Mouse (Mus musculus) adrenal gland, adult 18-20 months (tissue): ENCODE data around the gene Aanat. TPM values are rescaled to one million over a fixed set of nuclear protein-coding genes. Genes with fewer than 3 reads are reported as not detected.
A peak's percentile ranks its signal among the peaks of the same experiment; 100 is the strongest.
"Not testable (repeated sequence)": the region's sequence is repeated elsewhere in the genome, so short reads cannot be mapped to it uniquely, and the experiment has no call there.

ENCODE experiments used
- DNase-seq, 2 experiments: peaks; one replicate each; pipeline ENCODE4 v3.0.0; 2021 to 2022; ENCODE audit warnings: low spot score in 2 of 2
- total RNA-seq, 2 experiments: library from RNA; stranded (reverse); gene quantifications; 1 replicate in 1 of 2; 2 replicates in 1 of 2; pipeline ENCODE4 v1.2.3; 2021

Gene Aanat
- total RNA-seq, 2 experiments from 2014 or later, result not detected

DNA sequence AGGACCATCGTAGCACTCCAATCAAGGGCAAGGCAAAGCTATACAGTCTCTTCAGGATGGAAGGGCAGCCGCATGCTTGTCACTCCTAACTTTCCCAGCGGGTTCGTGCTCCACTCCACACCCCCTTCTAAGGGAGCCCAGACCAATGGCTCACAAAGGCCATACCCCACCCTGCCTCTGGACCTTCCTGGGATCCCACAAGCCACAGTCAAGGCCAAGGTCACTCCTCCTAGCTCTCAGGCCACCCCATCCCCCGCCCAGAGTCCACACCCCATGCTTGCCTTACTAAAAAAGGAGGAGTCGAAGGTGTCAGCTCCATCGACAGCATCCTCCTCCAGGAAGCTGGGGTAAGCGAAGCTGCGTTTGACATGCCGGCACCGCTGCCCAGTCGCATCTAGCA is 17.9 kb downstream of the Aanat start:
- DNase-seq, result no peak

DNA sequence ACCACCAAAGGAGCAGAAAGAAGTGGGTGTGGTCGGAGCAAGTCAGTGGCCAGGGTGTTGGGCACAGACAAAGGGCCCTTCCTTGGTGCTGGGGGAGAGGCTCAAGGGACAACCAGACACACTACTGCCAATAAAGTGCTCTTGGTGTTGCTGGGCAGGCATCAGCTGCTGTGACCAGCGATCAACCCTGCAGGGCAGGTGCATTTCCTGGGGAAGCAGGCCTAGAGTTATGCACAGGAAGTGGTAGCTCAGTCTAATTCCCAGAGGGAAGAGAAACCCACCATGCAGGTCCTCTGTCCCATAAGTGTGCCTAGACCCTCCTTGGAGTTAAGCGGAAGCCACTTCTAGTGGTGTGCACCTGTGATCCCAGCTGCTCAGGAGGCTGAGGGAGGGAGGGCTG is 21.5 kb downstream of the Aanat start:
- DNase-seq, result no peak

DNA sequence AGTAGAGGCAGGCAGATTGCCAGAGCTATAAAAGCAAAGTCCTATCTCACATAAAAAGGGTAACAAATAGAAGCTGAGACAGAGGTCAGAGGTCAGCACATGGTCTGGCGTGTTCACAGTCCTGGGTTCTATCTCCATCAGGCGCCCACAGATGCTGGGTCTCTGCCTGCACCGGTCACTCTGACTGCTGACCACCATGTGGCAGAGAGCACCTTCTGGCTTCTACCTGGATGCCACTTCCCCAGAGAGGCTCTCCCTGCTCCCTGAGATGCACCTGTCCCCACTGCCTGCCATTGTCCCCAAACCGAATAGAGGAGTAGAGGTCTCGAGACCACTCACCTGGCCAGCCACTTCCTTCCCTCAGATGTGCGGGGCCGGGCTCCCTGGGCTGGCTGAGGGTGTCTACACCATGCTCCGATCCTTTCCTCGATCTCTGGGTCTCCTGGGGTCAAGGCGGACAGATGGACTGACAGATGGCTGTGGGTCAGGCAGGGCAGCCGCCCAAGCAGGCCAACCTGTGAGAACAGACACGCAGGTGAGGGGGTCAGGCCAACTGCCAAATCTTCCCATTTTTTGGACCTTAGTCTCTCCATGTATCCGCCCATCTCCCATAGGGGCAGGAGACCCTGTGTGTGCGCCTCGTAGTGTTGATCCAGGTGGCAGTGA is 23.9 kb downstream of the Aanat start:
- no peak for DNase-seq

DNA sequence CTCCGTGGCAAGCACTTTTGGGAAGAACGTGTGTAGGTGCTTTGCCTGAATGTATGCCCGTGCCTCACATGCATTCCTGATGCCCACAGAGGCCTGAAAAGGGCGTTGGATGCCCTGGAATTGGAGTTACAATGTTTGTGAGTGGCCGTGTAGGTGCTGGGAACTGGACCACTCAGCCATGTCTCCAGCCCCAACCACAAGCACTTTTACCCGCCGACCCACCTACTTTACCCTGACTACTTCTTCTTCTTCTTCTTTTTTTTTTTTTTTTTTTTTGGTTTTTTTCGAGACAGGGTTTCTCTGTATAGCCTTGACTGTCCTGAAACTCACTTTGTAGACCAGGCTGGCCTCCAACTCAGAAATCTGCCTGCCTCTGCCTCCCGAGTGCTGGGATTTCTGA is 24.9 kb downstream of the Aanat start:
- DNase-seq, result not testable (repeated sequence)

DNA sequence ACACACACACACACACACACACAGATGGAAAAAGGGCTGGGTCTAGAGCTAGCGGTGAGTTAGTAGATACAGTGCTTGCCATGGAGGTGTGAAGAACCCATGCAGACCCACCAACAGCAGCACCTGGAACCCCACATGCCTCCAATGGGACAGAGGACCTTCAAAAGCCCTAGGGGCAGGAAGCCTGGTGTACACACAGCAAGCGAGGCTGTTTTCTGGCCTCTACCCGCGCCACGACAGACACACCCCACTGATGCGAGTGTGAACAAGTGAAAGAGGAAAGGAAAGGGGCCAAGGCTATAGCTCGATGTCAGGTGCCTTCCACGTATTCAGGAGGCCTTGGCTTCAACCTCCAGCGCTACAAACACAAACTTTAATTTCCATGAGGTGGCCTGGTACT is 25.7 kb downstream of the Aanat start:
- DNase-seq, result no peak

DNA sequence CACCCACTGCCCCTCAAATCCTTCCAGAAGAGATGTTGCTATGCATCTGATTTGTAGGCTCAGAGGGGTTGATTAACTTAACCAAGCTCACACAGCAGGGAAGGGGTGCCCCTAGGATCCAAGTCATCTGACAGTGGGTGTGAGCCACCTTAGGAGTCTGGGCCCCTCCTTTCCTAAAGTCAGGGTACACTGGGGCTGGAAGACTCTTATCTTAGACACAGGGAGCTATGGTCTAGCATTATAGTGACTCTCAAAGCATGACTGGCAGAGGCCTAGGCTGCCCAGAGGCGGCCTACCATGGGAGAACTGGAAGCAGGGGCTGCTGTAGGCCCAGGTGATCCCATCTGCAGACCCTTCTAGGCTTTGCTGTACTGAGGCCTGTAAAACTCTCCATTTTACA is 26.3 kb downstream of the Aanat start:
- no peak for DNase-seq

DNA sequence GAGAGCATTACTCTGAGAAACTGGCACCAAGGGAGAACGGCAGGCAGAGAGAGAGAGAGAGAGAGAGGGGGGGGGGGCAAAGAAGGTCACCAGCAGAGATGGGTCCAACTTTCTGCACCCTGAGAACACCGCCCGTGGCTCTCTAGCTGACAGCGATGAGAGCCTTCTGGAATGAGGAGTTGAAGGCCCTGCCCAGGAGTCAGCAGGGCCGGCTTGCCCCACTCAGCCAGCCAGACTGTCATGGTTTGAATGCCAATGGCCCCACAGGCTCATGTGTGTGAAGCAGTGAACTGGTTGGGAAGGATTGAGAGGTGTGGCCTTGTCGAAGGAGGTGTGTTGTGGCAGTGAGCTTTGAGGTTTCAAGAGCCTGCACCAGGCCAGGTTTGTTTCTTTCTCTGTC is 27.0 kb downstream of the Aanat start:
- no peak for DNase-seq

DNA sequence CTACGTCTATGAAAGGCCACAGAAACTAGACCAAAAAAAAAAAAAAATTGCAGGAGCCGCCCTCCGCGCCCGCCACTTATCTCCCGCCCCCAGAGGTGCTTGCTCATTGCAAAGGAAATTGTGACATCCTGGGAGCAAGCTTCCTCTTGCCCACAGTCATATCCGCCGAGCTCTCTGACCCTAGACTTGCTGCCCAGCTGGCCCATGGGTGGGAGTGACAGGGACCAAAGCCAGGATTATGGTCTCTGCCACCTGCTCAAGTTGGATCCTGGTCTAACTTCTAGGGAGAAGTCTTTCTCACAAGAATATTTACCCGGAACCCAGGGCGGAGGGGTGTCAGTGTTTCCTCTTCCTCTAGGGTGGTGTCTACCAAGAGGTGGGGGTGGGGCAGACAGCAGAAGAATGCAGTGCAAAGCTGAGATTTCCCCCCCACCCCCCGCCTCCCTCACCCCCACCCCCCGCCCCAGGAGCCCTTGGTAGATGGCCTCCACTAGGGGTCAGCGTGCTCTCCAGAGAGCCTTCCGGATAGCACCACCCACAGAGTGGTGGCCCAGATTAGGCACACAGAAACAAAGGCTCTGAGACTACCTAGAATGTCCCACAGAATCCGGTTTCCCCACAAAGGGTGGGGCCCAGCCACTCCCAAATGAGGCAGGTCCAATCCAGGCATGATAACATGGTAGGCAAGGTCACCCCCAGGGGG is 29.7 kb downstream of the Aanat start:
- DNase-seq, result no peak

DNA sequence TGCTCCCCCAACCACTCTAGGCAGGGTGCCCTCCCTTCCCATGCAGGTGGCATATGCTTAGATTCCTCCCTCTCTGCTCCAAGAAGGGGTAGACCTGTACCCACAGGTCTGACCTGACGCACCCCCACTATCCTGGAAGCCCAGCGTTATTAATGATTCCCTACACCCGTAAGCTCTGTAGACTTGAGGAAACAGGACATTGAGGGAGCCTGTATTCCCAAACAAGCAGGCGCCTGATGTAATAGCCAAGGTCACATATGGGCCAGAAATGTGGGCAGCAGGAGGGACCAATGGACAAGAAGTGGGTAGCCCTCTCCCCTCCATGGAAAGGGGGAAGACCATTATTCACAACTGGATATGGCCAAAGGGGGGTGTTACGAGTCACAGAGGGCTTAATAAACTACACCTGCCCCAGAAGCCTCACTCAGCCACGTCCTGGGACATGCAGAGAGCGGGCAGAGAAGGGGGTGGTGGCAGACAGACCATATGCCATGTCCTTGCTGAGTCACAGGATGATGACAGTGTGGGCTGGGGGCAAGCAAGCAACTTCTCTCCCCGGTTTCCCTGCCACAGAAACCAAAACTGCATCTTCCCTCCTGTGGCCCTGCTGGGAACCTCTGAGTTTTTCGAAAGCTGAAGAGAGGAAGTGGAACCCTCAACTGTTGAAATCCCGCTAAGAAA is 30.3 kb downstream of the Aanat start:
- no peak for DNase-seq

DNA sequence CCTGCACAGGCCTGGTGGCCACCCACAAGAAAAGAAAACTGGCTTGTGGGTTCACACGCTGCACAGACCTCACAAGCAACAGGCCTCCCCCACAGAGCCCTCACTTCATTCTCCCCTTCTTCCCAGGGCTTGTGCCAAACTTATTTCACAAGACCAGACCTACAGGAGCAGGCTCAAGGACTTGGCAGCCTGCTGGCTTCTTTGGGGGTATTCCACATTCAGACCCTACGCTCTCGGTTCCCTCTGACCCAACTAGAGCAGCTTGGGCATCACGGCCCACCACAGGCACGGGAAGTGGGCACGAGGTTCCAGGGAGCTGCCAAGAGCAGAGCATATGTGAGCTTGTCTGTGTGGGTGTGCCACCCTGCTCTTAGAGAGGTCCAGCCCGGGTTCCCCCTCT is 31.4 kb downstream of the Aanat start:
- no peak for DNase-seq

DNA sequence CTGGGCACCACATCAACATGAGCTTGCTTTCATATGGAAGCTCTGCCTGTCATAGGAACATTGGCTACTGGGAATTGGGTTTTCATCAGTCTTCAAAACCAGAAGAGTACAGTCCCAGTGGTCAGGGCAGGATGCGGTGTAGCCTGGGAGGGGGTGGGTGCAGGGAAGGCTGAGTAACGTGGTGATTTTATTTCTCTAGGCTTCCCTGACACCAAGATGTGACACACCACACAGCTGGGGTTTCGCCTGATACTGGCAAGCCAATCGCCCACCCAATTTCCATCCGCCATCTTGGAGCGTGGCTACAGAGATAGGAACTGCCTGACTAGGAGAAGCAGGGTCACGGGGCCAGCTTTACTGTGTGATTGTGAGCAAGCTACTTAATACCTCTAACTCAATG is 32.4 kb downstream of the Aanat start:
- DNase-seq, result no peak

DNA sequence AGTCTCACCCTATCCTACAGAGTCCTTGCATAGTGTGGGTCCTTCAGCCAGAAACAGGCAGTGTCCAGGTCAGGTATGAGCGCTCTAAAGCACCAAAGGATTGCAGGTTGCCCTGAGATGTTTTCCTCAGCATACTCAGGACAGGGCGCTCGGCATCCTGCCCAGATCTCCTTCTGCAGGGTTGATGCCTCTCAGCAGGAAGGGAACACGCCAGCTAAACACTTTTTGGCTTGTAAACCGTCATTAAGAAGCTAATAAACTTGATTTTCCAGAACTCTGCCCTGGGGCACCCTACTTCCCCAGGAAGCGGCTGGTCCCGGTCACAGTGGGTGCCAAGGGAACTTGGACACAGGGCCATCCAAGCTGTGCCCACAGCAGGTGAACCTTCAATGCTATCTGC is 32.9 kb downstream of the Aanat start:
- no peak for DNase-seq

DNA sequence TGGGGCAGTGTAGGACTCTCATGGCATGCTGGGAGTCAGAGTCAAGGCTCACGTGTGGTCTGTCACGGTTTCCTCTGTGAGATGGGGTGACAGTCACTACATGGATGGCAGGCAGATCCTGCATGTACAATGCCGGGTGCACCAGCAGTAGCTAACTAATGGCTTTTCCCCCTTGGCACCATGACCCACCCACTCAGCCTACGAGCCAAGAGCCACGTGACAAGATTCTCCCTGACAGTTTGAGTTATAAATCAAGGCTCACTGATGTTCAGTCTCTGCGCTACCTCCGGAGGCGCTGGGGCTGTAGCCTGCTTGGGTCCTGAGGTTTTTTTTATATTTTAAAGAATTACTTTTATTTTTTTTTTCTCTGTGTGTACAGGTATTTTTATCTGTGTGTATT is 33.3 kb downstream of the Aanat start:
- no peak for DNase-seq

DNA sequence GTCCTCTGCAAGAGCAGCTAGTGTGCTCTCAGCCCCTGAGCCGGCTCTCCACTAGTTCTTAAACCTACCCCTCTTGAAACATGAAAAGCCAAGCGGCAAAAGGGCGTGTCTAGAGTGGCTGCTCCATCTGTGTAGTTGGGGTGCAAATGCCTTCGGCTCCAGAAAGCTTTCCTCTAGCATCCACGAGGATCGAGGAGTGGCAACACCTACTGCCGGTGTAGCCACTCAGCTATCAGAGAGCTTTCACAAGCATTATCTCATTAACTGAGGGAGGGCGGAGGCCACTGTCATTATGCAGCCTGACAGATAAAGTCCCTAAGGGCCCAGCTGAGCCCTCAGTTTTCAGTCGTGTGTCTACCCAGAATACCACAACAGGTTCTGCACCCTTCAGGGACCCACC is 33.8 kb downstream of the Aanat start:
- DNase-seq, result no peak

DNA sequence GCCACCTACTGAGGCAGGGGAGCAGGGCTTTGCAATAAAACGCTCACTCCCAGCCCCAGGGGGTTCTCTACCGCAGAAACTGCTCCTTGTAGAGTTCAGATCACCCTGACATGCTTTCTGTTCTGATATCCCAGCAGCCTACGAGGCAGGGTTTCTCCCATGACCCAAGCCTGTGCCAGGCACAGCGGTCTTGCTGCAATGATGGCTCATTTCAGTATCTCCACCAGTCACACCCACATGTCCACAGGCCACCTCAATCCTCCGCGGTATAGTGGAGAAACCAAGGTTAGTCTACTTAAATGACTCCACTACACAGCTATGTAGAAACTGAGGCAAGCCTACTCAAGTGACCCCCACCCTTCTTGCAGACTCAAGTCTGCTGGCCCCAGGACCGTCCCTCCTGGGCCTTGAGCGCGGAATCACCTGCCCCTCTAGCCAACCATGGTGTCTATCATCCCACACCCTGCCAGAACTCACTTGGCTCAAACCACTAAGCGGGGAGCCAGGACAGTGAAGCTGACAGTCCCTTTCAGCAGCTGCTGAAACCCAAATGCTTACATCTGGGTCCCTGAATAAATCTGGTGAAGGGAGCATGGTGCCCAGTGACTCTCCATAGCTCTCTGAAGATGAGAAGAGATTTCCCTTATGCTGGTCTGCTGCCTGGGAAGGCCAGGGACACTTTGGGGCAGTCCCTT is 34.5 kb downstream of the Aanat start:
- DNase-seq, result no peak

DNA sequence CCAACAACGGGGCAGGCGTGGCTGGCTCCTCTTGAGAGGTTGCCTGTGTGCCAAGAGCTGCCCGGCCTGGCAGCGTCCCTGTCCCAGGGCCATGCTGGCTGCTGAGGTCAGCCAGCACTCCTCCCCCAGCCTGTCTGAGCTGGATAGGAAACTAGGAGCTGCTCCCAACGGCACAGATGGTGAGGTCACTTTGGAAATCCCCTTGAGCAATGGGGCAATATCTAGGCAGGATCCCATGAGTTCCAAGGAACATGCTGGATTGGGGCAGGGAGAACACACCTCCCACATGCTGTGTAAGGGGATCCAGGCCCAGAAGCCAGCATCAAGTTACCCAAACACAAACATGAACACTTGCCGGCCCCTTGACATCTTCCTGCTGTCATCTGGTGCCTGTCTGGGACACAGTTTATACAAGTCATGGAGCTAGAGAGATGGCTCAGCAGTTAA is 35.0 kb downstream of the Aanat start:
- DNase-seq, result peak; percentile 73

DNA sequence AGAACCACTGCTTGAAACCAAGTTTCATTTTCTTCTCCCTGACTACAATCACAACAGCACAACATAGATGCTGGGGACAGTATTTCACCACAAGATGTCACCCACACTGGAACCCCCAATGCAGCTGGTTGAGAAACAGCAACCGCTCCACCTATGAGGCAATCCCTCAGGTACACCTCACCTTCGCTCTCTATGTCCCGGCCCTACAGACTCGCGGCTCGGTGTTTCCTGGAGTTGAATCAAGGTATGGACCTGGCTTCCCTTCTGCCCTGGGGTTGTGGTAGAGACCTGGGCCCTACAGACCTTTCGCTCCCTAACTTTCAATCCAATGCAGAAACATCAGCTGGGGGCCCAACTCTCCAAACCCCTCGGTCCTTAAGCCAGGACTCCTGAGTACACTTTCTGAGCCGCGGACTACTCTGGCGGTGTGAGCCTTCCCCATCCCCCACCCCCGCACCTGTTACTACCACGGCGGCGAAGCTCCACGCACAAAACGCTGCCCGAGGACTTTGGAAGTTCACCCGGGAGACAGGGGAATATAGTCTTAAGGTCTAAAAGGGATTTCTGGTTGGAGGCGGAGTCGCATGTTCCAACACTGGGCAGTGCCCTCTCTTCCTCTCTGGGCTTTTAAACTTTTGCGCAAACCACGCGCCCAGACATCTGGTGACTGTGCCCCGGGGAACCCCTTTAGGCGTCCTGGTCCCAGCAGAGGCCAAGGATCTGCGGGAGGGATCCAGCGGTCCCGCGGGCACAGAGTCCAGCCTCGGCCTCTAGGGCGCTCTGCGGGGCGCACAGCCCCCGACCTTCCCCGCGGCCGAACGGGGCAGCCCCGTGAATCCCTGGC is 37.3 kb downstream of the Aanat start:
- DNase-seq, result no peak

DNA sequence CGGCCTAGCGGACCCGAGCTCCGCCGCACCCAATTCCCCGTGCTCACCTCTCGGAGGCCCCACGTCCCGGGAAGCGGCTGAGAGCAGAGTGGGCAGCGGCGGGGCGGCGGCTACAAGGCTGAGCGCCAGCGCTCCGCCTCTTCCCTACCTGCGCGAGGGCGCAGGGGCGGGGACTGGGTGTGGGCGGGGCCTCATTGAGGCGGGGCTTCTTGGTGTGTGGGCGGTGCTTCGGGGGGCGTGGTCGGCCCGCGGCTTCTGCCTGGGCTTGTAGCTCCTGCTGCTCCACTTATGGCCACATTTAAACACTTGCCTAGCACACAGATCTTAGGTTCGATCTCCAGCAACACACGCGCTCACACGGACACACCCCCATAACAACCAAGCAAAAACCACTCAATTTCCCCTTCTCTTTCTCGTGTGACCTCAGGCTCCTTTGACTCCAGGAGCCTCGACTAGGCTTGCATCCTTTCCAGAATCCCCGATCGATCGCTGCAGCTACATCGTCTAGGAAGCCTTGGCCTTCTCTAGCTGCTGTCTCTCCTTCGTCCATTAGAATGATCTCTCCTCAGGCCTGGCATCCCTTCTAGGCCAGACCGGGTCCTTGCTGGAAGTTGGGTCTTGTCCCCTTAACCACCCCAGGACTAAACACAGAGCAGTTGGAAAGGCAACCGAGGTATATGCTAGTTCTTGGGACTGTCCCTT is 38.0 kb downstream of the Aanat start:
- DNase-seq, result peak; percentile 85

DNA sequence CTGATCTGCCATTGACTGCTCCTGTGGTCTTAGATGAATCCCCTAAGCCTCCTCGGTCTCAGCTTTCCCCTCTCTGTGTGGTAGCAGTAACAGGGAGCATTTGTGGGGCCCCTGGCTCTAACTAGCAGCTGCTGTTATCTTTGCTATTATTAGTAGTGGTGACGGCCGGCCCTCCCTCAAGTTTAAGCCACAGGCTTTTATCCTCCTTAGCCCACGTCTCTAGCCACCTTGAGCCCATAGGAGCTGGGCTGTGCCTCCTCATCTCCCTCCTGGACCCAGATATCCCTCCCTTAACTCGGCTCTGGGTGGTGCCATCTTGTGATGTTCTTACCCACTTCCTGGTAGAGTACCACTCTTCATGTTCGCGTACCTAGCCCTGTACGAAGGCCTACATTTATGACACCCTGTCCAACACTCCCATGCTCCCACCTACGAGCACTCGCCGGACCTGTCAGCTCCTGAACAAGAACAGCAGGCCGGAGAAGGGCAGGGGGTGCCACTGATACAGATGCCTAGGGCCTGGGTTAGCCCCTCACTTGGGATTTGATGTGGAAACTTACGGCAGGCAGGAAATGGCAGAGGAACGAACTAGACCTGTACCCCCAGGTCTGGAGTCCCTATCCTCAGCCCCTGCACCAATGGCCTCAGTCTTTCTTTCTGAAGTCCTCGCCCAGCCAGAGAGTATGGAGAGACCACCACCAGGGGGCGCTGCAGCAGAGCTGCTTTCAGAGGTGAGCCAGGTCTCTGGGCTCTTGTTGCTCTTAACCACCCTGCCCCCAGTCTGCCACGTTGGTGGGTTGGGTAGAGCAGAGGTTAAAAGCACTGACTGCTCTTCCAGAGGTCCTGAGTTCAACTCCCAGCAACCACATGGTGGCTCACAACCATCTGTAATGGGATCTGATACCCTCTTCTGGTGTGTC is 39.1 kb downstream of the Aanat start:
- peak; percentile 52 to 64 for DNase-seq
